Mouse (Mus musculus) myocyte (in vitro differentiated cells): ENCODE results near the gene Myo15b.

Experiments used
- CEBPB ChIP-seq: IDR thresholded peaks from 2 replicates; pipeline ENCODE4 v1.6.1; 2011; ENCODE audit warnings: mild to moderate bottlenecking, moderate library complexity; ENCODE audit not compliant: poor library complexity, insufficient read depth, severe bottlenecking
- E2F4 ChIP-seq: IDR thresholded peaks from one replicate; pipeline ENCODE4 v1.6.1; 2011; ENCODE audit warnings: mild to moderate bottlenecking, control low read depth, moderate library complexity; ENCODE audit not compliant: insufficient read depth
- MAX ChIP-seq: IDR thresholded peaks from one replicate; pipeline ENCODE4 v1.6.1; 2011; ENCODE audit warnings: low read depth, mild to moderate bottlenecking, control low read depth
- MYOD1 ChIP-seq, 3 experiments: IDR thresholded peaks; one replicate each; pipeline ENCODE4 v1.6.1; 2011; ENCODE audit warnings: control low read depth in 2 of 3, low read depth in 2 of 3, mild to moderate bottlenecking in 2 of 3, moderate library complexity in 1 of 3; ENCODE audit not compliant: insufficient read length in 2 of 3, control insufficient read depth in 1 of 3
- MYOG ChIP-seq, 3 experiments: IDR thresholded peaks; one replicate each; pipeline ENCODE4 v1.6.1; 2011; ENCODE audit warnings: control low read depth in 2 of 3, low read depth in 2 of 3, mild to moderate bottlenecking in 2 of 3; ENCODE audit not compliant: insufficient read length in 2 of 3, control insufficient read depth in 1 of 3, insufficient read depth in 1 of 3
- POLR2A ChIP-seq: IDR thresholded peaks from one replicate; pipeline ENCODE4 v1.6.1; 2011; ENCODE audit warnings: low read depth, mild to moderate bottlenecking, control low read depth, moderate library complexity; ENCODE audit not compliant: insufficient read length
- POLR2AphosphoS2 ChIP-seq: IDR thresholded peaks from one replicate; pipeline ENCODE4 v1.6.1; 2011; ENCODE audit warnings: low read depth, control low read depth; ENCODE audit not compliant: insufficient read length
- REST ChIP-seq: IDR thresholded peaks from one replicate; pipeline ENCODE4 v1.6.1; 2011; ENCODE audit warnings: mild to moderate bottlenecking, control low read depth, moderate library complexity; ENCODE audit not compliant: insufficient read depth, insufficient read length
- SRF ChIP-seq: IDR thresholded peaks from one replicate; pipeline ENCODE4 v1.6.1; 2011; ENCODE audit warnings: low read depth; ENCODE audit not compliant: control insufficient read depth, insufficient read length
- TCF12 ChIP-seq: IDR thresholded peaks from one replicate; pipeline ENCODE4 v1.6.1; 2011; ENCODE audit warnings: mild to moderate bottlenecking, control low read depth; ENCODE audit not compliant: poor library complexity, insufficient read depth, severe bottlenecking
- TCF3 ChIP-seq: IDR thresholded peaks from one replicate; pipeline ENCODE4 v1.6.1; 2011; ENCODE audit warnings: low read depth, control low read depth; ENCODE audit not compliant: insufficient read length
- USF1 ChIP-seq: IDR thresholded peaks from one replicate; pipeline ENCODE4 v1.6.1; 2011; ENCODE audit warnings: low read depth, mild to moderate bottlenecking, control low read depth, moderate library complexity

- TF ChIP-seq POLR2A (no peak), CEBPB (no peak), SRF (no peak), TCF12 (no peak), USF1 (no peak), POLR2AphosphoS2 (no peak), MAX (no peak), E2F4 (no peak), REST (no peak), MYOG (IDR thresholded peaks at IDR 0.05; ENCODE audit: control insufficient read depth in 1 of 3, insufficient read depth in 1 of 3, insufficient read length in 2 of 3, low read depth in 2 of 3) (peak in 1 of 3 experiments; percentile 82), TCF3 (peak; percentile 26), MYOD1 (IDR thresholded peaks at IDR 0.05; ENCODE audit: control insufficient read depth in 1 of 3, insufficient read length in 2 of 3, low read depth in 2 of 3) (peak in 2 of 3 experiments; percentile 41 to 64)
These were observed 63.8 kb downstream of the Myo15b start for GRCm38 (mm10) chr11:115921986-115922385.
